Mouse (Mus musculus): ENCODE measurements around the gene Ghdc.
A peak's percentile ranks its signal among the peaks of the same experiment; 100 is the strongest.

DNA sequence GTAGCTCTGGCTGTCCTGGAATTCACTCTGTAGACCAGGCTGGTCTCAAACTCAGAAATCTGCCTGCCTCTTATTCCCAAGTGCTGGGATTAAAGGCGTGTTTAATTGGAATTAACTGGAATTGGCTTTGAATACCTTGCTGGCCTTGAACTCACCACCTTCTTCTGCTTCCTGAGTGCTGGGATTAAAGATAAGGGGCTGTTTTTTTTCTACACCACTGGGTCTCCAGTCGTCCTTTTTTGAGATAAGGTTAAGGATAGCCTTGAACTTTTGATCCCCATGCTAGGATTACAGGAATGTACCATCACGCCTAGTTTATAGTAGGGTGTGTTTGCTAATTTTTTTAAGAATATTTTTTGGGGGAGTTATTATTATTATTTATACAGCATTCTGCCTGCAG is 7.3 kb upstream of the Ghdc start:
- TF ChIP-seq CTCF (IDR thresholded peaks at IDR 0.05 in 2 of 3, conservative IDR thresholded peaks at IDR 0.05 in 1 of 3; ENCODE audit: control insufficient read depth in 1 of 3, insufficient read depth in 1 of 3, low read depth in 2 of 3, low read length in 3 of 3, poor library complexity in 1 of 3, severe bottlenecking in 1 of 3) (no peak), MAX (IDR thresholded peaks at IDR 0.05; ENCODE audit: low read length) (no peak), POLR2A (IDR thresholded peaks at IDR 0.05; ENCODE audit: control insufficient read depth in 1 of 2, insufficient read depth in 1 of 2, low read depth in 1 of 2, low read length in 2 of 2, poor library complexity in 1 of 2) (no peak), CHD1 (IDR thresholded peaks at IDR 0.05; ENCODE audit: low read depth, low read length) (no peak), MAZ (IDR thresholded peaks at IDR 0.05; ENCODE audit: low read depth, low read length) (no peak), MAFK (IDR thresholded peaks at IDR 0.05; ENCODE audit: borderline replicate concordance, low read depth, low read length) (no peak), SMC3 (IDR thresholded peaks at IDR 0.05; ENCODE audit: low read depth, low read length) (0 out of 2 replicates have a peak, but pooled peaks have one; percentile 44), JUND (IDR thresholded peaks at IDR 0.05; ENCODE audit: low read depth, low read length) (no peak), GATA1 (IDR thresholded peaks at IDR 0.05; ENCODE audit: low read depth, low read length) (peak; percentile 51), ZMIZ1 (IDR thresholded peaks at IDR 0.05; ENCODE audit: low read depth, low read length) (no peak), TCF12 (IDR thresholded peaks at IDR 0.05; ENCODE audit: low read depth, low read length) (peak; percentile 51; the same call in 1 of the 2 replicates), RCOR1 (IDR thresholded peaks at IDR 0.05; ENCODE audit: low read depth, low read length) (peak; percentile 31; the same call in 1 of the 2 replicates), GABPA (IDR thresholded peaks at IDR 0.05; ENCODE audit: low read depth, low read length) (no peak)

Data from MEL (cell line).